Mouse (Mus musculus) adrenal gland, postnatal 25 days (tissue): ENCODE measurements around the gene Wdr64. TPM values are rescaled to one million over a fixed set of nuclear protein-coding genes. Genes with fewer than 3 reads are reported as not detected.

Source experiments
- DNase-seq: peaks from one replicate; pipeline ENCODE4 v3.0.0; 2021; ENCODE audit warnings: mixed read lengths
- long read RNA-seq: library from polyadenylated mRNA; stranded (forward); transcript quantifications from one replicate; pipeline ENCODE4 v2.0.0, GENCODE M21; 2021
- total RNA-seq: library from RNA; stranded (reverse); gene quantifications from 2 replicates; pipeline ENCODE4 v1.2.3, GENCODE M21; 2021

The Wdr64 gene
- not detected in 2 replicates for total RNA-seq
- long read RNA-seq, result 0 reads

- DNase-seq, result no peak
Observed at GRCm38 (mm10) chr1:175698293-175698692, at the start of gene Wdr64. Gene Wdr64 (plus strand): TSS chr1:175698593.

- DNase-seq, result no peak
Observed at GRCm38 (mm10) chr1:175648615-175649014, 49.8 kb upstream of the Wdr64 start.

GRCm38 (mm10) chr1:175659900-175660299 lies 38.5 kb upstream of the Wdr64 start:
- no peak for DNase-seq

GRCm38 (mm10) chr1:175668666-175669405 lies 29.6 kb upstream of the Wdr64 start:
- DNase-seq, result no peak

GRCm38 (mm10) chr1:175669456-175669855 lies 28.9 kb upstream of the Wdr64 start:
- no peak for DNase-seq

- DNase-seq, result no peak
Observed at GRCm38 (mm10) chr1:175670042-175670441, 28.4 kb upstream of the Wdr64 start.

- DNase-seq, result no peak
Observed at GRCm38 (mm10) chr1:175671626-175672025, 26.8 kb upstream of the Wdr64 start.

- no peak for DNase-seq
Observed at GRCm38 (mm10) chr1:175673563-175674325, 24.6 kb upstream of the Wdr64 start.

GRCm38 (mm10) chr1:175675116-175675515 lies 23.3 kb upstream of the Wdr64 start:
- DNase-seq, result no peak

GRCm38 (mm10) chr1:175677459-175677858 lies 20.9 kb upstream of the Wdr64 start:
- DNase-seq, result no peak

- DNase-seq, result no peak
Observed at GRCm38 (mm10) chr1:175680995-175681394, 17.4 kb upstream of the Wdr64 start.

- DNase-seq, result no peak
Observed at GRCm38 (mm10) chr1:175691686-175692245, 6.6 kb upstream of the Wdr64 start.

- DNase-seq, result peak; percentile 99
Observed at GRCm38 (mm10) chr1:175692246-175692996, 6.0 kb upstream of the Wdr64 start, which contains the start of the genes Opn3 and Chml. Gene Opn3 (minus strand): TSS chr1:175692776. Gene Chml (minus strand): TSS chr1:175692901.

- no peak for DNase-seq
Observed at GRCm38 (mm10) chr1:175692997-175693361, 5.4 kb upstream of the Wdr64 start.

- no peak for DNase-seq
Observed at GRCm38 (mm10) chr1:175693429-175693960, 4.9 kb upstream of the Wdr64 start.

GRCm38 (mm10) chr1:175699375-175699774 lies 982 bp downstream of the Wdr64 start:
- no peak for DNase-seq

- DNase-seq, result no peak
Observed at GRCm38 (mm10) chr1:175699796-175700195, 1.4 kb downstream of the Wdr64 start.

- DNase-seq, result no peak
Observed at GRCm38 (mm10) chr1:175701145-175701544, 2.8 kb downstream of the Wdr64 start.

- DNase-seq, result no peak
Observed at GRCm38 (mm10) chr1:175707599-175707998, 9.2 kb downstream of the Wdr64 start.

GRCm38 (mm10) chr1:175708013-175708412 lies 9.6 kb downstream of the Wdr64 start:
- DNase-seq, result no peak

GRCm38 (mm10) chr1:175712338-175712909 lies 14.0 kb downstream of the Wdr64 start:
- peak; percentile 51 for DNase-seq

GRCm38 (mm10) chr1:175716832-175717231 lies 18.4 kb downstream of the Wdr64 start:
- DNase-seq, result no peak
